Mouse (Mus musculus) adrenal gland, postnatal 4 days (tissue): ENCODE results near the gene Arhgef28. TPM values are rescaled to one million over a fixed set of nuclear protein-coding genes. Genes with fewer than 3 reads are reported as not detected.
A peak's percentile ranks its signal among the peaks of the same experiment; 100 is the strongest.

Experiments
- DNase-seq, 2 experiments: peaks; one replicate each; pipeline ENCODE4 v3.0.0; 2021 to 2022; ENCODE audit warnings: low spot score in 2 of 2, mixed read lengths in 2 of 2
- long read RNA-seq, 2 experiments: library from polyadenylated mRNA; stranded (forward); transcript quantifications; one replicate each; pipeline ENCODE4 v2.0.0; 2021
- total RNA-seq, 2 experiments: library from RNA; stranded (reverse); gene quantifications; 2 replicates each; pipeline ENCODE4 v1.2.3; 2021

Arhgef28 gene
- total RNA-seq: 10 to 100 TPM; 31.2 to 47.6 TPM
- long read RNA-seq, experiment 1, full-length matches to known transcripts: 3 of 10 reads
- long read RNA-seq, experiment 1, partial matches to known transcripts: 4 of 10 reads
- long read RNA-seq, experiment 1, other reads (novel, unspliced or antisense): 3 of 10 reads
- long read RNA-seq, experiment 2, full-length matches to known transcripts: 1 of 46 reads
- long read RNA-seq, experiment 2, partial matches to known transcripts: 32 of 46 reads
- long read RNA-seq, experiment 2, other reads (novel, unspliced or antisense): 13 of 46 reads

- peak; percentile 38 to 53 for DNase-seq
These were observed at the start of gene Arhgef28 for GRCm38 (mm10) chr13:98205771-98206545. Gene Arhgef28 (minus strand): TSS chr13:98206439.

- no peak for DNase-seq
These were observed 48.7 kb upstream of the Arhgef28 start for GRCm38 (mm10) chr13:98254921-98255320.

GRCm38 (mm10) chr13:98249594-98249993 lies 43.4 kb upstream of the Arhgef28 start:
- no peak for DNase-seq

GRCm38 (mm10) chr13:98245386-98245785 lies 39.1 kb upstream of the Arhgef28 start:
- DNase-seq: no peak

DNA sequence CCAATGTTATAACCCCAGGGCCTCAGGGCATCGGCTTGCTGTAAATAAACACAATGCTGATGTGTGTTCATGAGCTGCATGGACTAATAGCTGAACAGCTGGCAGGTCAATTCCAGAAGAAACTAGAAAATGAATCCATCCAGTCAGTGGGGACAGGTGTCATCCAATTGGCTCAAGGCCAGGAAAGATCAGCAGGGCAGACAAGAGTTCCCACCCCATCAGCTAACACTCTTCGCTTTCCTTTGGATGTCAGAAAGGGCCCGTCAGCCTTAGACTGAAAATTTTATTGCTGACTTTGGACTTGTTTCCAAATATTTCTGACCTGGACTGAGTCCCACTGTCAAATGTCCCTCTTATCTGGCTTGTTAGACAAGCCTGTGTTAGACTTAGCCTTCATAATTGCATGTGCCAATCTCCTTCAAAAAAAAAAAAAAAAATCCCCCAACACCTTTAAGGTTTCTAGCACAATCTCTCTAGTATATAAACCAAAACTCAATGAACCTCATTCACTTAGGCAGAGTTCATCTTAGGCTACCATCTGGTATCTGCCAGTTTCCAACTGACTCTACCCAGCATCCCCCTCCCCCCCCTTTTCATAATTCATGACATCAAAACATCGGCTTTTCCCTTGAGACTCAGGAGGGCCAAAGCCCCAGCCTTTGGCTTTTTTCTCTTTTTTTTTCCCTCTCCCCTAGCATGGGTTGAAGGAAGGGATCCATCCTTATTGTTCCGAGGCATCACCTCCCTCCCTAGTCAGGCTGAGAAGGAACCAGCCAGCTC lies 38.5 kb upstream of the Arhgef28 start:
- DNase-seq: no peak

DNA sequence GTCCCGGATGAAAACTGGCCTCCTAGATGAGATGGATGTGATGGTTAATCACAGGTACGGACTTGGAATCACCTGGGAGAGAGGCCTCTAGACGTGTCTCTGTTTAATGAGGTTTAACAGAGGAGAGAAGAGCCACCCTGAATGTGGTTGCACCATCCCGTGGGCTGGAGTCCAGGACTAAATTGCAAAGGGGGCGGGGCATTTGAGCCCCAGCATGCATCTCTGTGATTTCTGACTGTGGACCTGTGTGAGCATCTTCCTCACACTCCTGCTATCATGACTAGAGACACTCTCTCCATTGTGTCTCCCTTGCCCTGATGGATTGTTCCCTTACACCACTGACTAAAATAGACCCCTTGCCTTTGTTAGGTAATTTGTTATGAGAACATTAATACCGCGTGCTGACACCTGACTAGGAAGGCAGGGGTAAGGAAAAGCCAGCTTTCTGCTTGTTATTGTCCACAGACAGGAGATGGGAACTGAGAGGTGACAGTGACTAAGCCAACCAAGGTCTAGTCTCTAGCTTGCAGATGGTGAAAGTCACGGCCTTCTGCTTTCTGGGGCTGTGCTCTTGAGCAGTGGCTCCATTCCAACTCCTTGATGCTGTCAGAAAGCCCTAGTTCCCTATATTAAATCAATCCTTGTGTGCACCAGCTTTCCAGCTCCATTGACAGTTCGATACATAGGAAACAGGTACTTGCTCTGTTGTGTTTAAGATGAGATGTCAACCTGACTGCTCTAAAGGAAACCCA lies 35.5 kb upstream of the Arhgef28 start:
- DNase-seq: no peak

DNA sequence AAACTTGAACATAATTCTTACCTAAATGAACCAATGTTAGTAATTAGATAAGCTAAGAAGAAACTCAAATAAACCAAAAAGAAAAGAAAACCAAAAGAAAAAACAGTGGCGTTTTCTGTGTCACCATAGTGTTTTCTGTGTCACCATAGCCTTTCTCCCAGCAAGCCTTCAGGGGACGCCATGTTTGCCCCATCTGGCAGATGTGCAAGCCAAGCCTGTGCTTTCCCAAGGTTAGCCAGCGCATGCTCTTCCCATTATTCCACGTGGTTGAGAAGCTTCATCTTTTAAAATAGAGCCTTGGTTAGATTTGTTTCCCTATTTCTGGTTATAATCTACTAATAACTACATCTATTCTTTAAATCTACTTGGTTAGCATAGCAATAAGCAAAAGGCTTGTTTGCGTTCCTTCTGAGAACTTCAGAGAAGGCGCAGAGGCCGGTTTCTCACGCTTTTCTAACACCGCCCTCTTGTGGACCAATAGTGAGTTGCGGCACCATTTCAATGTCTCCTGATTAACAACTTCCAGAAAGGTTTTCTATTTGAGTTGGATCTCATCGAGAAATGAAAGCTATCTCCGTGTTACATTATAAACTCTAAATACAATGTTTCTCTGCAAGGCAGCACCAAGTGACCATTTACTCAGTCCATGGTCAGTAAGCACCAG lies 33.9 kb upstream of the Arhgef28 start:
- peak in 1 of 2 experiments; percentile 39 for DNase-seq

- no peak for DNase-seq
These were observed 29.2 kb upstream of the Arhgef28 start for GRCm38 (mm10) chr13:98235451-98235850.

DNA sequence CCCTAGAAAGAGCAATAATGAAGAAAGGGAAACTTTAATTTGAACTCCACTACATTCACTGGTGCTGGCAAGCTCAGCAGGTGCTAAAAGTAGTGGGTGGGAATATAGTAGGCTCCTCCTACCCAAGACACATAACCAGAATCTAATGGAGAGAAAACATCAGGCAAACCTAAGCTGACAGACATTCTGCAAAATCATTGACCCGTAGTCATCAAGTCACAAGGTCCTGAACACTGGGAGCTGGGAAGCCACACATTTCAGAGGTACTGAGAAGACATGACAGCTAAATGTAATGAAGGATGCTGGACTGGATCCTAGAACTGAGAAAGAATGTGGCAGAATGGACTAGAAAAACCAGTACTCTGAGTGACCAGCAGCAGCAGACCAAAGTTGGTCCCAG lies 24.3 kb upstream of the Arhgef28 start:
- no peak for DNase-seq

GRCm38 (mm10) chr13:98226225-98226624 lies 20.0 kb upstream of the Arhgef28 start:
- DNase-seq: no peak

DNA sequence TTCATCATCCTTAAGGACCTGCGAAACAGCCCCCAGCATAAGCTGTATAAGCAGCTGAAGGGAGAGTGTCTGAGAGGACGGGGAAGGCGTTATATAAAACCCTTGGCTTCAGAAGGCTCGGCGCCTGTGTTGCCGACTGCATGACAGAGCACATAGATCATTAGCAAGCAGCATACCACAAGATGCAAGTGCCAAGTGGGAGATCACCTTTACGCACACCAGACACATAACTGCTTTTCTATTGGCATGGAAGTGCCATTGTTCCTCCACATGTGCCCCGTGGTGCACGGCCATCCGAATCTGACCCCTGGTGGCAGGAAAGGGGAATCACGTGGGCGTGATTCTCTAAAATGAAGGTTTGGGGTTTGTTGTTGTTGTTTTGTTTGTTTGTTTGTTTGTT lies 16.6 kb upstream of the Arhgef28 start:
- DNase-seq: no peak

- DNase-seq: no peak
These were observed 3.9 kb upstream of the Arhgef28 start for GRCm38 (mm10) chr13:98210137-98210536.

- no peak for DNase-seq
These were observed 2.6 kb upstream of the Arhgef28 start for GRCm38 (mm10) chr13:98208842-98209241.

DNA sequence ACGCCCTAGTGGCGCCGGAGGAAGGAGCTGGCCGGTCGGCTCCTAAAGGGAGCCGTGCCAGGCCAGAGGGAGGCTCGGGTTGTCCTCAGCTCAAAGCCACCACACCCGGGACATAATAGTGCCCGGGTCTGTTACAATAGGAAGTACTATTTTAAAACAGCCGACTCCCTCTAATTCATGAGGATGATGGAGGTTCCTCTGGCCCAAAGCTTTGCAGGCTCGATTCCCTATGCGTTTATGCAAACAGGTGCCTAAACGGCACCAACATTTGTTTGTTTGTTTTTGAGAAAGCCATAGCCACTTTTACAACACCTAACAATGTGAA lies 269 bp upstream of the Arhgef28 start:
- no peak for DNase-seq

- DNase-seq: no peak
These were observed 1.1 kb downstream of the Arhgef28 start for GRCm38 (mm10) chr13:98205111-98205510.

DNA sequence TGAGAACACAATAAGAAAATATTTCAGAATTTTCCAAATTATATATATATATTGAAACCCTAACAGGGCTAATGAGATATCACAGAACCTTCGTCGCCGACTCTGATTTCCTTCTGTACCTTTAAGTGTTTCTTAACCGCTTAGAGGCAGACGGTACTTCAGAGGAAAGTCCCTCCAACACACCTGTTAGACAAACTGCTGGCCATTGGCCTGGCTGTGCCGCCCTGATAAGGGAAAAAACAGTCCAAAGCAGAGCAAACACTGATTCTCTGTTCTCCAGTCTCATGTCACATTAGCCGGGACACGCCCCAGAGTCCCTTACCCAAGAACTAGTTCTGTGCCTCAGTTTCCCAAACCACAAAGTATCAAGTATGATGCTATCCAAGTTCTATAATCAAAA lies 1.9 kb downstream of the Arhgef28 start:
- DNase-seq: no peak

GRCm38 (mm10) chr13:98201436-98201835 lies 4.8 kb downstream of the Arhgef28 start:
- no peak for DNase-seq

GRCm38 (mm10) chr13:98192596-98192995 lies 13.6 kb downstream of the Arhgef28 start:
- DNase-seq: no peak

GRCm38 (mm10) chr13:98188500-98188899 lies 17.7 kb downstream of the Arhgef28 start:
- no peak for DNase-seq

DNA sequence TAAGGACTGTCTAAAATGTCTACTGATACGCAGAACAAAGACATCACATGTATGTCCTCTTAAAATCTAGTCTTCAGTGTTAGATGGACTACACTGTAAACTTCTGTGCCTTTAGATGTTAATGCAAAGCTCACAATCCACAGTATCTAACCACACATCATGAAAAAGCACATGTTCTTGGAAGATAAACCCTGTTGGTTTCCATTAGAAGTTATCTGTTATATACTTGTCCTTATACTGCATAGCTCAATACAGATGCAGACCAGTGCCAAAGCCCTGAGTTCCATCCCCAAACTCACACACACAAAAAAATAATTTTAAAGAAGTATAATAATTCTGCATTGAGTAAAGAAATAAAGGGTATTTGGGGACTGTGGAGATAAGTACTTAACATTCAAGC lies 18.3 kb downstream of the Arhgef28 start:
- DNase-seq: no peak

GRCm38 (mm10) chr13:98186179-98186578 lies 20.1 kb downstream of the Arhgef28 start:
- DNase-seq: no peak
